Comparison of ENCODE assay signal across 13 mouse cellular contexts in the genomic region with DNA sequence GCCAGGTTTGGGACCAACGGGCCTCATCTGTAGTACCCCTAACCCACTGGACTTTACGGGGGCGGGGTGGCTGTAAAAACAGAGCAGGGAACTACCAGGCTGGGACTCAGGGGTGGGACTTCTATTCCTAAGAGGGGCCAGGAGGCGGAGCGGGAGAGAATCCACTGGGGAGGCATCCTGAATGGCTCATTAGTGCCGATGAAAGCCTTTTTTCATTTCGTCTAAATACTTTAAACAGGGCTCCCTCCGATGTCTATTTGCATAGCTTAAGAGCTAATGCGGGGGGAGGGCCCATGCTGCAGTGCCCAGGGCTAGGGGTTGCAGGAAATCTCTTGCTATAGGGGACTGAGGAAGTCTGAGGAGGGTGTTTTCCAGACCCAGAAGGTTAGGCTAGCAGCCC. TPM values are rescaled to one million over a fixed set of nuclear protein-coding genes. Genes with fewer than 3 reads are reported as not detected.
A peak's percentile ranks its signal among the peaks of the same experiment; 100 is the strongest.
DNase-seq lines count a peak whose midpoint lies in the region; ATAC-seq lines count a peak whose summit lies in the region.
"Had no signal": no experiment of that assay in that cellular context is flagged by ENCODE, and none has a peak within 500 bp of the region (broad histone marks: within the 10 kb centered on the region; RNA-seq: fewer than 3 reads in every experiment).

No protein-coding gene starts in this region.

- H3K4me2 ChIP-seq in embryonic facial prominence, embryonic 14.5 days (ENCODE audit: low read depth, low read length): no peak overlapping the region
- H3K4me2 ChIP-seq in hindbrain, embryonic 14.5 days (replicated peaks): peak overlapping the region; percentile 2; the same call in 1 of the 2 replicates
- peak overlapping the region; percentile 28; the same call in 1 of the 2 replicates for H3K4me2 ChIP-seq in midbrain, embryonic 16.5 days (ENCODE audit: low read length)
- H3K4me2 ChIP-seq: heart, embryonic 13.5 days had no signal

- H3K9ac ChIP-seq in embryonic facial prominence, embryonic 14.5 days (ENCODE audit: low read depth, low read length): no peak overlapping the region
- no peak overlapping the region for H3K9ac ChIP-seq in hindbrain, embryonic 14.5 days
- H3K9ac ChIP-seq in midbrain, embryonic 16.5 days (ENCODE audit: low read depth, low read length): no peak overlapping the region; the same call in 1 of the 2 replicates
- H3K9ac ChIP-seq: heart, embryonic 13.5 days had no signal

- WGBS in embryonic facial prominence, embryonic 14.5 days: 5% methylated on average over 9 of the region's 9 CpGs
- 6% methylated on average over 9 of the region's 9 CpGs for WGBS in hindbrain, embryonic 14.5 days
- 8% methylated on average over 9 of the region's 9 CpGs for WGBS in midbrain, embryonic 16.5 days

- H3K9me3 ChIP-seq in embryonic facial prominence, embryonic 14.5 days (ENCODE audit: control insufficient read depth, low read length): no peaks in the 10 kb centered on the region
- no peaks in the 10 kb centered on the region for H3K9me3 ChIP-seq in hindbrain, embryonic 14.5 days (ENCODE audit: control insufficient read depth, low read length)
- no peaks in the 10 kb centered on the region for H3K9me3 ChIP-seq in midbrain, embryonic 16.5 days (replicated peaks; ENCODE audit: control insufficient read depth, low read length, poor library complexity, severe bottlenecking)
- H3K9me3 ChIP-seq: heart, embryonic 13.5 days had no signal

- peak; percentile 90 for DNase-seq in WW6 (ENCODE audit: low read depth, low spot score)
- DNase-seq in embryonic facial prominence, embryonic 14.5 days (ENCODE audit: low spot score): peak; percentile 56
- peak; percentile 60 for DNase-seq in hindbrain, embryonic 14.5 days (ENCODE audit: low spot score)
- DNase-seq in layer of hippocampus, adult 8-10 months (ENCODE audit: low spot score in 2 of 2): no peak
- DNase-seq in left cerebral cortex, adult 11 months (ENCODE audit: low spot score): no peak
- DNase-seq in gastrocnemius, postnatal 4 days (ENCODE audit: low spot score in 2 of 2): no peak
- no peak for DNase-seq in heart, postnatal 4 days
- DNase-seq: cerebellum, adult 18-20 months; kidney, adult 2 months; lung, postnatal 14 days had no signal

- H3K27ac ChIP-seq in embryonic facial prominence, embryonic 14.5 days (replicated peaks; ENCODE audit: low read depth, low read length): no peak overlapping the region
- peak overlapping the region; percentile 3; the same call in 1 of the 2 replicates for H3K27ac ChIP-seq in hindbrain, embryonic 14.5 days
- no peak overlapping the region for H3K27ac ChIP-seq in midbrain, embryonic 16.5 days (ENCODE audit: low read length)
- H3K27ac ChIP-seq: heart, embryonic 13.5 days had no signal

- no peak overlapping the region for H3K4me3 ChIP-seq in embryonic facial prominence, embryonic 14.5 days (ENCODE audit: low read depth, low read length)
- no peak overlapping the region for H3K4me3 ChIP-seq in hindbrain, embryonic 14.5 days (replicated peaks; ENCODE audit: low read length)
- H3K4me3 ChIP-seq in midbrain, embryonic 16.5 days (ENCODE audit: low read depth, low read length): no peak overlapping the region
- H3K4me3 ChIP-seq: heart, embryonic 13.5 days had no signal

- no peak for ATAC-seq in embryonic facial prominence, embryonic 14.5 days (ENCODE audit: low read depth)
- ATAC-seq in hindbrain, embryonic 14.5 days (ENCODE audit: low FRiP score): peak; percentile 61
- ATAC-seq in midbrain, embryonic 16.5 days: peak; percentile 34; the same call in 1 of the 2 replicates

- H3K4me1 ChIP-seq in embryonic facial prominence, embryonic 14.5 days (ENCODE audit: control insufficient read depth, insufficient read depth, low read length): no peaks in the 10 kb centered on the region
- H3K4me1 ChIP-seq in hindbrain, embryonic 14.5 days (replicated peaks; ENCODE audit: control insufficient read depth, insufficient read depth, low read length): peaks cover 23% of the 10 kb centered on the region
- H3K4me1 ChIP-seq in midbrain, embryonic 16.5 days (ENCODE audit: control insufficient read depth, insufficient read depth, low read length): peaks cover 10% of the 10 kb centered on the region
- H3K4me1 ChIP-seq: heart, embryonic 13.5 days had no signal

- H3K36me3 ChIP-seq in embryonic facial prominence, embryonic 14.5 days (ENCODE audit: control insufficient read depth, insufficient read depth, low read length): no peaks in the 10 kb centered on the region
- H3K36me3 ChIP-seq in hindbrain, embryonic 14.5 days (replicated peaks; ENCODE audit: control insufficient read depth, insufficient read depth): no peaks in the 10 kb centered on the region
- H3K36me3 ChIP-seq in midbrain, embryonic 16.5 days (ENCODE audit: control insufficient read depth, insufficient read depth, low read length): no peaks in the 10 kb centered on the region
- H3K36me3 ChIP-seq: heart, embryonic 13.5 days had no signal

- H3K27me3 ChIP-seq in embryonic facial prominence, embryonic 14.5 days (replicated peaks; ENCODE audit: control insufficient read depth, insufficient read depth, low read length): 0 out of 2 replicates have a peak, but pooled peaks cover 8% of the 10 kb centered on the region
- H3K27me3 ChIP-seq in hindbrain, embryonic 14.5 days (ENCODE audit: control insufficient read depth, insufficient read depth, low read length): peaks cover 8% of the 10 kb centered on the region; the same call in 1 of the 2 replicates
- H3K27me3 ChIP-seq in midbrain, embryonic 16.5 days (ENCODE audit: control insufficient read depth, insufficient read depth, low read depth, low read length): no peaks in the 10 kb centered on the region

RNA-seq across cellular contexts. Expression of gene Sez6, which starts 17.3 kb away (rescaled TPM):
- 1.4 and 1.8 TPM in 2 replicates for polyA plus RNA-seq in embryonic facial prominence, embryonic 14.5 days (2014; fragmentation: Nextera tagmentation; extraction: Ambion mirVana)
- 110 TPM in 2 replicates for polyA plus RNA-seq in hindbrain, embryonic 14.5 days (2014; fragmentation: Nextera tagmentation; extraction: Ambion mirVana)
- polyA plus RNA-seq in midbrain, embryonic 16.5 days (2015; fragmentation: Nextera tagmentation; extraction: Ambion mirVana): 140 and 146 TPM in 2 replicates
- 100 to 1,000 TPM; 139 to 164 (median 153) TPM for total RNA-seq in layer of hippocampus, adult 8-10 months (2022)
- total RNA-seq in gastrocnemius, postnatal 4 days (2021): 1 to 10 TPM in 1 of 2 experiments, under 1 TPM in 1; 0.21 to 1.0 TPM
- under 1 TPM; 0.14 to 0.19 TPM for total RNA-seq in heart, postnatal 4 days (2021)
- polyA plus RNA-seq: spleen, adult 2 months had no signal

RNA-seq across cellular contexts. Expression of gene Phf12, which starts 34.7 kb away (rescaled TPM):
- 15.0 and 17.0 TPM in 2 replicates for polyA plus RNA-seq in embryonic facial prominence, embryonic 14.5 days (2014; fragmentation: Nextera tagmentation; extraction: Ambion mirVana)
- 14.2 and 15.4 TPM in 2 replicates for polyA plus RNA-seq in hindbrain, embryonic 14.5 days (2014; fragmentation: Nextera tagmentation; extraction: Ambion mirVana)
- 11.8 and 17.8 TPM in 2 replicates for polyA plus RNA-seq in midbrain, embryonic 16.5 days (2015; fragmentation: Nextera tagmentation; extraction: Ambion mirVana)
- total RNA-seq in layer of hippocampus, adult 8-10 months (2022): 10 to 100 TPM; 56.1 to 64.4 (median 61.1) TPM
- total RNA-seq in gastrocnemius, postnatal 4 days (2021): 10 to 100 TPM; 35.4 to 39.9 TPM
- 10 to 100 TPM; 42.3 to 43.2 TPM for total RNA-seq in heart, postnatal 4 days (2021)

RNA-seq across cellular contexts. Expression of gene Pipox, which starts 54.0 kb away (rescaled TPM):
- 1.5 and 1.8 TPM in 2 replicates for polyA plus RNA-seq in embryonic facial prominence, embryonic 14.5 days (2014; fragmentation: Nextera tagmentation; extraction: Ambion mirVana)
- 2.8 and 6.1 TPM in 2 replicates for polyA plus RNA-seq in hindbrain, embryonic 14.5 days (2014; fragmentation: Nextera tagmentation; extraction: Ambion mirVana)
- 6.0 and 7.5 TPM in 2 replicates for polyA plus RNA-seq in midbrain, embryonic 16.5 days (2015; fragmentation: Nextera tagmentation; extraction: Ambion mirVana)
- 1 to 10 TPM; 1.8 to 3.4 (median 2.4) TPM for total RNA-seq in layer of hippocampus, adult 8-10 months (2022)
- under 1 TPM; 0.34 to 0.57 TPM for total RNA-seq in gastrocnemius, postnatal 4 days (2021)
- total RNA-seq in heart, postnatal 4 days (2021): 1 to 10 TPM; 1.9 to 2.5 TPM

Comparison
In these comparisons a context has a peak if more than half of its experiments do, and no peak if none do; other contexts are left out.
1. DNase-seq: peak in WW6 (single experiment), embryonic facial prominence, embryonic 14.5 days (single experiment) and hindbrain, embryonic 14.5 days (single experiment); none in layer of hippocampus, adult 8-10 months (0 of 2), left cerebral cortex, adult 11 months (single experiment), gastrocnemius, postnatal 4 days (0 of 2) and heart, postnatal 4 days (single experiment).
2. RNA of gene Sez6, which starts 17.3 kb away (total RNA-seq): 139 to 164 TPM in layer of hippocampus, adult 8-10 months; 0.21 to 1.0 TPM in gastrocnemius, postnatal 4 days and 0.14 to 0.19 TPM in heart, postnatal 4 days; every median in the first group is over 10 times any median in the second.